Mouse (Mus musculus) cerebellum, postnatal 36 days (tissue): ENCODE results near the gene Khnyn.

ENCODE experiments used
- DNase-seq, 2 experiments: peaks; one replicate each; pipeline ENCODE4 v3.0.0; 2021 to 2022; ENCODE audit warnings: mixed read lengths in 2 of 2

The Khnyn gene

GRCm38 (mm10) chr14:55922475-55923232 lies 37.9 kb downstream of the Khnyn start:
- DNase-seq = no peak

DNA sequence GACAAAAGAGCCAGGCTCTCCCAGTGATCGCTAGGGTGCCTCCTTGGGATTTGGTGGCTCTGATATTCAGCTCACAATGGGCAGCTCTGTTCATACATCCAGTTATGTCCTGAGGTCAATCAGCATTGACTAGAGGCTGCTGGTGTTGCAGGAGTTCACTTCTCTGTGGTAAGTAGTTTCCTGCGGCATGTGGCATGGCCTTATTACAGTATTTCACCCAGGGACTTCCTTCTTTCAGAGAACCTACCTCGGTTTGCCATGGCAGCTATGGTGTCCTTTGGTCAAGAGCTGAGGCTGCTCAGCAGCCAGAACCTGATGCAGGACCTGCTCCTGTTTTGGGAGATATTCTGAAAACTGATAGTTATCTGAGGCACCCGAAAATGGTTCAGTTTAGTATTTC lies 42.1 kb downstream of the Khnyn start:
- no peak for DNase-seq

DNA sequence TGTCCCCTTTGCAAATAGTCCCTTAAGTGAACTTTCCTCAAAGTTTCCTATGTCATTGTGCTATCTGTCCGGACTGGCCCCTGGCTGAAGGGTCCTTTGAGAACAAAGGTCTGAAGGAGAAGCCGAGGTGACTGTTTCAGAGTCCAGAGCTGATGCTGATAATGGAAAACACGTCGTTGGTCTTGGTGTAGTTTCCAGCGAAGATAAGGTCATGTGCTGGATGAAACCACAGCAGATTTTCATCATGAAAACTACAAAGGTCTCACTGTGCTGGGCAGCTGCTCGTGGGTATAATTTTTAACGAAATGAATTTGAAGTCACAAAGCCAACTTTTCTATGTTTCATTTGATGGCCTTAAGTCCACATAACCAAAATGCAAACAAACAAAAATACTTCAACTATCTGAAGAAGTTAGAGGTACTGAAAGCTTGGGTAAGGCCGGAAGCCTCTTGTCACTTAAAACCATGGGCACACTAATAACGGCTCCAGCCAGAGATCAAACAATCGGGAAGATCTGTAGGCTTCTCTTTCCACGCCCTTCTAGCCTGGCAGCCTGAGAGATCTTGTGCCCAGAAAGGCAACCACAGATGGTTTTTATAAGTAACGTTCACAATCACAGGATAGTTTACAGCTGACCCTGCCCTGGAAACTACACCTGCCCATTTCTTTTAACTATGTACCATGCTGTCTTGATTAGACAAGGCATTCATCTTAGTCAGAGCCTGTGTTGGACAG lies 44.7 kb downstream of the Khnyn start:
- DNase-seq = no peak

DNA sequence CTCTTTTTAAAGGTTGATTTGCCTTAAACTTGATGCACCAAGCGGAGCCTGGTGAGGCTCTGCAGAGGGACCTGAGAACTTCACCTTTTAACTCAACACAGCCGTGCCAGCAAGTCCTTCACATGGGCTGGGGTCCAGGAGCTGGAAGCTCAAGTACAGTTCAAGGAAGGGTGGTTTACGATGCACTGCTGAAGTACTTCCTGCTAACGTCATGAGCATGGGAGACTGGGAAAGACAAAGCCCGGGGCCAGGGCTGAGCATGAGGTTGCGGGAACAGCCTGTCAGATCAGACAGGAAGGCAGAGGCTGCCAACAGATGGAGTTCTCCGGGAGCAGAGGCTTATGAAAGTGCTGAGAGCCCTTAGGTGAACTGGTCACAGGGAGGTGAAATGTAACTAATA lies 48.8 kb downstream of the Khnyn start:
- DNase-seq = no peak

DNA sequence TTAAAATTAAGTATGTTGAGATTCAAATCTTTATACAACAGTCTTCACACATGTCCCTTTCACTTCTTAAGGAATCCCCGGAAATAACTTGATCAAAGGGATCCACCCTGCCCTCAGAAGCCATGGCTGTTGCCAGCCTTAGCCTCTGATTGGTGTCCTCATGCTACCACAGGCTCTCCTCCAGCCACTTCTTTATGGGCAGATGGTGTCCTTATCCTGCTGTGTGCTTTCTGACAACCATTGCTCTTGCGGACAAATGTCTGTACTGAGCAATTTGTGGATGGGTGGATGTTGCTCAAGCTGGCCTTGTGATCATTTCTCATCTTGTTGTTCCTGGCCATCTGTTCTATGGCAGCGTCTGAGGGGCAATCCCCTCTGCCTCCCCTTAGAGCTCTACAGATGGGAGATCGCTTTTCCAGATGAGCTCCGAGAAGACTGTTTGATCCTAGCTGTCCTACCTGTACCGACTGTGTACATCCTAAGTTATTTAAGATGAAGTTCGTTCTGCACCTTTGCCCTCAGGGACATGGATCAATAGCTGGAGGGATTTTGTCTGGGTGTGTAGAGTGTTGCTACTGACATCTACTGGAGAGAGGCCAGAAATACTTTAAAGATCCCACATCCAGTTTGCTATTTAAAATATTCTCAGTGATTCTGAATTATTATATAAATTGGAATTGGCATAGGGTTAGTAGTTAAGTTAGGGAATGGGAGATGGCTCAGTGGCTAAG lies 55.5 kb downstream of the Khnyn start:
- peak in 1 of 2 experiments; percentile 12 for DNase-seq

GRCm38 (mm10) chr14:55943601-55944000 lies 58.9 kb downstream of the Khnyn start:
- no peak for DNase-seq

DNA sequence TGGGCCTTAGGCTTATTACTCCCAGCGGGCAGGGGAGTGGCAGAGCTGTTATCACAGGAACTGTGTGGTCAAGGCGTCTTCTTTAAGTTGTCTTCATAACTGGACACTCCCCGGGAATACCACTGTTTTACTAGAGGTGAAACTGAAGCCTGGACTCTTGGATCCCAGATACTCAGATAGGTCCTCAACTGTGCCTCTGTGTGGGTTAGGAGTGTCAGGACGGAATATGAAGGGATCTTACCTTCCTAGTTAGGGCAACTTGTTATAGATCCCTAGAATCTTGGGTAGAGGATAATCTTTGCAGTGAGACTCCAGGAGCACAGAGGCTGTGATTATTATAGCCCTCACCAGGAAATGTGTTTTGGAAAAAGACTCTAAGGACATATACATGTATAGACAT lies 59.8 kb downstream of the Khnyn start, which contains the start of gene Cma1:
Cma1 (minus strand) TSS at position 101 of the 400 bp plus-strand sequence.
- no peak for DNase-seq

- no peak for DNase-seq
Observed at GRCm38 (mm10) chr14:55946269-55946969, 61.7 kb downstream of the Khnyn start.
